Mouse (Mus musculus): ENCODE measurements at regions not wholly inside any gene's neighbourhood (a gene's known extent, or its start where the extent isn't known, plus 50 kb on each side); places are given as distances from the start of the nearest gene placed in this dataset.
"Not testable (repeated sequence)": the region's sequence is repeated elsewhere in the genome, so short reads cannot be mapped to it uniquely, and the experiment has no call there.

- DNase-seq (ENCODE audit: inconsistent ontology term) = no peak
These were observed 192.3 kb upstream of the Gm10131 start for GRCm38 (mm10) chr8:34303815-34304214.

GRCm38 (mm10) chr8:34300331-34300903 lies 188.9 kb upstream of the Gm10131 start:
- DNase-seq (ENCODE audit: inconsistent ontology term) = no peak

- no peak for DNase-seq (ENCODE audit: inconsistent ontology term)
These were observed 183.2 kb upstream of the Gm10131 start for GRCm38 (mm10) chr8:34294721-34295120.

GRCm38 (mm10) chr8:34290670-34291069 lies 179.1 kb upstream of the Gm10131 start:
- no peak for DNase-seq (ENCODE audit: inconsistent ontology term)

DNA sequence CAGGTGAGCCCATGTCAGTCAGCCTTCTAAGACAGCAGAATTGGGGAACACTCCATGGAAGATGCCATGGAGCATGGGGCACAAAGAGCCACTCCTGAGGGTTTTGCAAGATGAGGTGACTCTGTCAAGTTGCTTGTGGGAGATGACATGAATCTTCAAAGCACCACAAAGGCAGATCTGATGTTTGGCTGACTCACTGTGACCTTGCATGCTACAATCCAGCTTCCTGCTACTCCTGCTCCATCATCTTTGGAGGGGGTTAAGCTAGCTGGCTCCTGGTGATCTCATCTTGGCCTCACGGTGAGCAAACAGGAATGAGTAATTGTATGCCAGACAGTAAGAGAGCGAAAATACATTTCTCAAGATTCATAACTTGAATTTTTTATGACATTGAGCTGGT lies 176.3 kb upstream of the Gm10131 start:
- peak; percentile 23 for DNase-seq (ENCODE audit: inconsistent ontology term)

- no peak for DNase-seq (ENCODE audit: inconsistent ontology term)
These were observed 173.0 kb upstream of the Gm10131 start for GRCm38 (mm10) chr8:34284576-34284975.

DNA sequence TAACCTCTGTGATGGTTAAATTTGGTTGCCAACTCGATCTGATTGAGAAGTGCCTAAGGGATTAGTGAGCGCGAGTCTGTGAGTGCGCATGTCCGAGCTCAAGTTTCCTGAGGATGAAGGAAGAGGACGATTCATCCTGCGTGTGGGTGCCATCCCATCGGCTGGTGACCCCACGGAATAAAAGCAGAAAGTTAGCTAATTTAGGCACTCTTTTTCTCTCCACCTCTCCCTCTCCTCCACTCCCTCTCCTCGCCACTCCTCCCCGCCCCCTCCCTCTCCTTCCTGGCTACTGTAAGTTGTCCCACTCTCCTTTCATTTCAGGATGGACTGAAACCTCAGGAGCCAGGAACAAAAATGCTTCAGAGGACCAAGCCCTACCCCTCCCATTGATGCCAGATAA lies 168.9 kb upstream of the Gm10131 start:
- DNase-seq (ENCODE audit: inconsistent ontology term) = peak; percentile 16

GRCm38 (mm10) chr8:34275977-34276660 lies 164.6 kb upstream of the Gm10131 start:
- DNase-seq (ENCODE audit: inconsistent ontology term) = peak; percentile 74

- DNase-seq (ENCODE audit: inconsistent ontology term) = not testable (repeated sequence)
These were observed 163.3 kb upstream of the Gm10131 start for GRCm38 (mm10) chr8:34274796-34275195.

DNA sequence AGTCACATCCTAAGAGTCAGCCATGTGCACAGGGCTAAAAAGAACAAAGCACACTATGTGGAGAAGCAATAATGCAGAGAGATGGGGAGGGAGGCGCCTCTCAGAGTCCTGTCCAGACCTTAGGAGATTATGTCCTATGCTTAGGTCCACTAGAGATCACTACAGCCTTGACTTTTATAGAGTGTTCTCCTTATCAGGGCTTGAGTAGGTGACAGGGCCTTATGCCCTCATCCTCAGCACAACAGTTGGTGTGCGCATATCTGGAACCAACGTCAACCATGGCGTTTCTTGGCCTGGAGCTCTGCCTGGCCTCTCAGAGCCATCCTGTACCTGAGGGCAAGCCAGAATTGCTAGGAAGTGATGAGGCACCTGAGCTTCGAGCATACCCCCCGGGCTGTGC lies 162.6 kb upstream of the Gm10131 start:
- no peak for DNase-seq (ENCODE audit: inconsistent ontology term)

- DNase-seq (ENCODE audit: inconsistent ontology term) = no peak
These were observed 158.3 kb upstream of the Gm10131 start for GRCm38 (mm10) chr8:34269848-34270247.

DNA sequence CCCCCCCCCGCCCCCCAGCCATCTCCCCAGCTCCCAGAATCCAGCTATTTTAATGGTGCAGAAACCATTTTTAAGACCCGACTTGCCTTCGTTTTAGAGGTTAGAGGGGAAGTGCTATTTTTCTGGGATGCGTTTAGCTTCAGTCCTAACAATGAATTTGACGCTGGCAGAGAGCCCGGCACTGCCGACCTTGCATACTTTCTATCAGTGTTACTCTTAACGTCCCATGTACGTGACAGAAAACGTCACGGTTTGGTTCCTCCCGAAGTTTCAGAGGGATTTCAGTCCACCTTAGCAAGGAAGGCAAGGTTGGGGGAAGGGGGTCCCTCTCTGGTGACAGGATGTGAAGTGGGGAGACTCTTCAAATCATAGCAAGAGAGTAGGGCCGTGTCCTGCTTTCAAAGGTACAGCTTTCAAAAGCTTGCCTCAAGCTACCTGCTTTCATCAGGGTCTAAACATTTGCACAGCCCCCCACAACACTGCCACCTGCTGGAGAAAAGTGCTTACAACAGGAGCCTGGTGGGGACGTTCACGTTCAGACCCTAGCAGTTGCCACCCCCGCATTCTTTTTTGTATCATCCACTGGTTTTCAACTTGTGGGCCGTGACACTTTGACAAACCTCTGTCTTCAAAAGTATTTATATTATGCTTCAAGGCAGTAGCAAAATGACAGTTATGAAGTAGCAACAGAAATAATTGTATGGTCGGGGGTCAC lies 157.4 kb upstream of the Gm10131 start:
- DNase-seq (ENCODE audit: inconsistent ontology term) = no peak

DNA sequence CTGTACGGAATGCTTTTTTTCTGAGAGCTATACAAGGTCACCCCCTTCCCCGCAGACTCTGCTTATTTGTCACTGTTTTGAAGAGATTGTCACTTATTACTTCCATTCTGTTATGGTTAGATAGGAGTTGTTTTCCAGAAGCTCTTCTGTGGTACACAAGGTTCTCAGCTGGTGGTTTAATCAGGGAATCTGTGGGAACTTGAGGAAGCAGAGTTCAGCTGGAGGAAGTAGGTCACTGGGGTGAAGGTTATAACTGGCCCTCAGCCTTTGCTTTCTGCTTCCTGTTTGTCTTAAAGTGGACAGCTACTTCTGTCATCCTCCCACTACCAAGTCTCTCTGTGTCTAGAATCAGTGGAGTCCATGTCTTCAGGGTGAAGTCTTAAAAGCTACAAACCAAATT lies 143.4 kb upstream of the Gm10131 start:
- DNase-seq (ENCODE audit: inconsistent ontology term) = no peak

DNA sequence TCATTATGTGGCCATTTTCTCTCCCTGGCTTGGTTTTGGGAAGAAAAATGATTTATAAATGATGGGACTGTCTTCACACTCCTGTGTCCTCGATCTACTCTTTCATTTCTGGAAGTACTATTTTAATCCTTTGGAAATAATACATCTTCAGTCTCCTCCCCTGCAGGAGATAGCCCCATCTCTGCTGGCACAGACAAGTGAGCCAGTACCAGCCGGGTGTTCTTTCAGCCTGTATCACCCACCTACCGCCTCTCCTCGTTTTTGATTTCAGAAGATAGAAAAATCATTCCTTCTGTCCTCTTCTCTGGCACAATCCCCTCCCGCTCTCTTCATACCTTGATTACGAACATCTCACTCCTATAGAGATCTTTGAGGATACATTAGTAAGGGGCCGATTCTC lies 140.4 kb upstream of the Gm10131 start:
- DNase-seq (ENCODE audit: inconsistent ontology term) = no peak

- DNase-seq (ENCODE audit: inconsistent ontology term) = no peak
These were observed 127.9 kb upstream of the Gm10131 start for GRCm38 (mm10) chr8:34239346-34239900.

DNA sequence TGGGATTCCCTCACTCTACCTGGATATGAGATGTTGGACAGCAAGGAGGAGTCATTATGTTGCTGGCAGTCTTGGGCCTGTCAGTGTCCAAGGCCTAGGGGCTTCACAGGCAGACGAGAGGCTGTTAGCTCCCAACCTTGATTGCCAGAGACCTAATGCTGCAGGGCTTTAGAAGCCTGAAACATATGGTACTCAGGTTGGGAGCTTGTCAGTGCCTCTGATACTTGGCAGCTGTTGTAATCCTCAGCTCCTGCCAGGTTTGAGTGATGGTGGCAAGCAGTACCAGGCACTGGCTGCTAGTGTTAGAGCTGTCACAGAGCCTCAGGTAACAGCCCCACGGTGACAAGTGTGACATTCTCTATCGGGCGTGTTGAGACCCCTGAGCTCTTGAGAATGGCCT lies 122.2 kb upstream of the Gm10131 start:
- no peak for DNase-seq (ENCODE audit: inconsistent ontology term)

GRCm38 (mm10) chr8:34229477-34229876 lies 117.9 kb upstream of the Gm10131 start:
- no peak for DNase-seq (ENCODE audit: inconsistent ontology term)

DNA sequence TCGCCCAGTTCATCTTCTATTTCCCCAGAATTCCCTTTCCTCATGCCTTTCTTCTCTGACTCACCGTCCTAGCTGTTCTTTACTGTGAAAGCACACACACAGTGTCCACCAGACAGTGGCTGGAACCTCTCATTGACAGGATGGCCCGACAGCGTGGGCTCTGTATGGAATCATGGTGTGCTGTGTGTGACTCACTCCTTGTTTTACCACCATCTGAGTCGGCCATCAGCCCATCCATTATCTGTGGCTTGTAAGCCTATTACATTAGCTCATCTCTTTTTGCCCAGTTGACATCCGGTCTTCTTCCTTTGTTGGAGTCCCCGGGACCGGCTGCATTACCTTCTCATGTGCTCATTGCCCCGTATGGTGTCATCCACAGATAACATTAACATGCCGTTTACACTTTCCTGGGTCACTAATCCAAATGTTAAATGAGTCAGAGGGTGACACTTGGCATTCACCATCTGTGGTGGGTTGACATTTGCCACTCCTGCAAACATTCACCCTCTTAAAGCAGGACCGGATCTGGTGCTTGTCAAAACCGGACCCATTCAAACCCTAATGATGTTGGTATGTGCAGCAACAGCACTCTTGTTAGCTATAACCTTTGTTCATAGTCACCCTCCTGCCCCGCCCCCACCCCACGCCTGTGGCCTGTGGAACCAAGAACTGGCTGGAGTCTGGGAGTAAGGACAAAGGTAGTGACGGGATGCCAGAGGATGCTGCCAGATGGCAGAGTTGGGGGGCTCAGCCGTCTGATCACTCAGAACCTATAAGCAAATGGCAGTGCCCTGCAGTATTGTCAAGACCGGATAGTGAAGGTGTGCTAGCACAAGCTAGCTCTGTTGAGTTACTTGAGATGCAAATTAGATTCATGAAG lies 113.7 kb upstream of the Gm10131 start:
- DNase-seq (ENCODE audit: inconsistent ontology term) = peak; percentile 57

DNA sequence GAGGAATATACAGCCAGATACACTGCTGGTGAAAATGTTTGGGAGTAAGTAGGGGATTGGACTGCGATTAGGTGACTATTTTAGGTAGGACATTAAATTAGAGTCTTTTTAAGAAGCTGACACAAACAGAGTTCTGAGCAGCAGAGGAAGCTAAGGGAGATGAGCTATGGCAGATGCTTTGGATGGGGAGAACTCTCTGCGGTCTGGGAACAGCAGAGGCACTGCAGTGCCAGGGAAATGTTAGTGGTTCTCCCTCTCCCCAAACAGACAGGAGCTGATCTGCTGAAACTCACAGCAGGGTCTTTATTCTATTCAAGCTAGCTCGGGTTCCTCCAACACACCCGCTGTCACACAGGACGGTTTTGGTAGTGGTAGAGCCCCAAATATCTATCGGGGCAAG lies 110.7 kb upstream of the Gm10131 start:
- DNase-seq (ENCODE audit: inconsistent ontology term) = no peak

Measured in Muller cell, postnatal 12 days (primary cell).